Mouse (Mus musculus) kidney, embryonic 14.5 days (tissue): Measurements from ENCODE around the gene Wdr95. TPM values are rescaled to one million over a fixed set of nuclear protein-coding genes. Genes with fewer than 3 reads are reported as not detected.
A peak's percentile ranks its signal among the peaks of the same experiment; 100 is the strongest.

Experiments used
- ATAC-seq: fragments of 200-750 bp; cut with Nextera tagmentation; 2 replicates; pipeline ENCODE4 v1.8.0; 2017; ENCODE audit warnings: moderate number of reproducible peaks, mild to moderate bottlenecking, moderate TSS enrichment, moderate library complexity; ENCODE audit not compliant: low FRiP score, low TSS enrichment
- H3K27ac ChIP-seq: fragments of 300-500 bp; sonication (generic); 2 replicates; pipeline ENCODE4 v1.5.1; 2014; ENCODE audit warnings: low read depth, mild to moderate bottlenecking, low read length, moderate library complexity, mixed read lengths
- H3K27me3 ChIP-seq: fragments of 300-500 bp; sonication (generic); 2 replicates; pipeline ENCODE4 v1.6.1; 2014; ENCODE audit warnings: mild to moderate bottlenecking, low read length; ENCODE audit not compliant: control insufficient read depth, insufficient read depth
- H3K36me3 ChIP-seq: fragments of 300-500 bp; sonication (generic); 2 replicates; pipeline ENCODE4 v1.6.1; 2014; ENCODE audit warnings: low read length, mixed read lengths; ENCODE audit not compliant: control insufficient read depth, insufficient read depth
- H3K4me1 ChIP-seq: fragments of 300-500 bp; sonication (generic); 2 replicates; pipeline ENCODE4 v1.6.1; 2014; ENCODE audit warnings: low read length, mixed read lengths; ENCODE audit not compliant: control insufficient read depth, insufficient read depth
- H3K4me2 ChIP-seq: fragments of 300-500 bp; sonication (generic); replicated peaks from 2 replicates; pipeline ENCODE4 v1.6.1; 2014; ENCODE audit warnings: low read depth, mild to moderate bottlenecking, low read length
- H3K4me3 ChIP-seq: fragments of 300-500 bp; sonication (generic); 2 replicates; pipeline ENCODE4 v1.5.1; 2014; ENCODE audit warnings: mild to moderate bottlenecking, low read length
- H3K9ac ChIP-seq: fragments of 300-500 bp; sonication (generic); 2 replicates; pipeline ENCODE4 v1.6.1; 2014; ENCODE audit warnings: low read depth, mild to moderate bottlenecking, low read length, moderate library complexity
- H3K9me3 ChIP-seq: fragments of 300-500 bp; sonication (generic); 2 replicates; pipeline ENCODE4 v1.6.1; 2016; ENCODE audit warnings: low read length; ENCODE audit not compliant: control insufficient read depth
- WGBS: fragments of 180-500 bp; shearing (Covaris S2); extraction: QIAGEN DNeasy Blood & Tissue Kit; methylation state at CpG from one replicate; pipeline ENCODE4 v1.1.7; 2014; 5-methylcytosine and 5-hydroxymethylcytosine counted together
- polyA plus RNA-seq: library from polyadenylated mRNA; unstranded; fragments of >200 nt; fragmentation: Nextera tagmentation; extraction: Ambion mirVana; gene quantifications from 2 replicates; pipeline ENCODE4 v1.2.1, GENCODE M21; 2014

Wdr95 gene
- polyA plus RNA-seq, result not detected in 2 replicates

GRCm38 (mm10) chr5:149527999-149528729 lies at the start of gene Wdr95:
Gene Wdr95, plus strand, starts transcription at chr5:149528679.
- Histone ChIP-seq H3K27ac (no peak within 1 kb of the TSS), H3K4me2 (peak within 1 kb of the TSS; percentile 35; the same call in 1 of the 2 replicates), H3K9ac (no peak within 1 kb of the TSS), H3K4me1 (peaks cover 15% of the 10 kb centered on the region), H3K27me3 (no peaks in the 10 kb centered on the region), H3K4me3 (peak within 1 kb of the TSS; percentile 5; the same call in 1 of the 2 replicates), H3K9me3 (no peaks in the 10 kb centered on the region), H3K36me3 (no peaks in the 10 kb centered on the region)
- WGBS, result 19% methylated on average over 29 of the region's 29 CpGs
- peak; percentile 18; the same call in 1 of the 2 replicates for ATAC-seq

DNA sequence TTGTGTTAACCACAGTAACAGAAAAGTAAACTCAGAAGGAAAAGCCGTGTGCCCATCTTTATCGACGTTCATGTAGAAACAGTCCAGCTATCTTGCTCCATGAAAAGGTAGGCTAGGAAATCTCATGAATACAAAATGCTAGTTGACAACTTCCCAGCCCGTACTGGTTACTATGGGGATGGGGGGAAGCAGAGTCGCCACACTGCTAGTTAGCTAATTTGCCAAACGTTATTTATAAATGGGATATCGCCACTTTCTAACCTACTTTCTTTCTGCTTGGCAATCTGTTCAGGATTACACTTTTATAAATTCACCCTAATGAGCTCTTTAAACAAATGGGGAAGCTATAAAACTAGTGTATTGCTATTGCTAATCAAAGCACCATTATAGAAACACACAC lies 46.6 kb upstream of the Wdr95 start:
- Histone ChIP-seq H3K9ac (no peak overlapping the region), H3K9me3 (no peaks in the 10 kb centered on the region), H3K4me3 (no peak overlapping the region), H3K4me2 (no peak overlapping the region), H3K36me3 (no peaks in the 10 kb centered on the region), H3K27ac (no peak overlapping the region), H3K4me1 (no peaks in the 10 kb centered on the region), H3K27me3 (no peaks in the 10 kb centered on the region)
- WGBS, result 93% methylated on average over 7 of the region's 7 CpGs
- ATAC-seq, result no peak

DNA sequence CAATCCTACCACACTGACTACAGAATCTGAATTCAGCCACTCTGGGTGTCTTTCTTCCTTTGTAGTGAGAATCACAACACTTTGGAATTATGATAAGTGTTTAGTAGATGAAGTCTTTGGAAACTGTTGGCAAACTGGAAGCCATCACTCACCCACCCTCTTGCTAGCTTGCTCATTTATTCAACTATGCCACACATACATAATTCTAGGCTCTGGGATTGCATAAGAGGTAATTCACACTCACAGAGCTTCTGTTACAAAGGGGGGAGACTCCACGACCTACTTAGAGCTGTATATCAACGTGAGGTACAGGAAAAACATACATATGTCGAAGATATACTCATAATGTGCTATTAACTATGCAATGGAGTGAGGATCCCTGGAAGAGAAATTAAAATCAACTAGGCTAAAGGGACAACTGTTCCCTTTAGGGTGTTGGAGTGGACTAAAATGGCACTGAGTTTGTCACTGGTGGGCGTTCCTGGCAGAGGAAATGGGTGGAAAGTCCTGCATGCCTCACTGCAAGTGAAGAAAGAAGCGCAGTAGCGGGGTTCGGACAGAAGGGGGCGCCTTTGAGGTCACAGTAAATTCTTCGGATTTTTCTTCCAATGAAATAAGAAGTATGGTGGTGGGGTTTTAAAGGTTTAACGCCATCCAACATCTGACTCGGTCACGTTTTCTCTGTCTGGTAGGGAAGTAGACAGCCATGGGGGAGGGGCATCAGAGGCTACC lies 45.0 kb upstream of the Wdr95 start:
- Histone ChIP-seq H3K9ac (no peak overlapping the region), H3K9me3 (no peaks in the 10 kb centered on the region), H3K36me3 (no peaks in the 10 kb centered on the region), H3K4me2 (no peak overlapping the region), H3K4me1 (no peaks in the 10 kb centered on the region), H3K27me3 (no peaks in the 10 kb centered on the region), H3K4me3 (no peak overlapping the region), H3K27ac (no peak overlapping the region)
- ATAC-seq, result no peak
- 69% methylated on average over 12 of the region's 12 CpGs for WGBS

DNA sequence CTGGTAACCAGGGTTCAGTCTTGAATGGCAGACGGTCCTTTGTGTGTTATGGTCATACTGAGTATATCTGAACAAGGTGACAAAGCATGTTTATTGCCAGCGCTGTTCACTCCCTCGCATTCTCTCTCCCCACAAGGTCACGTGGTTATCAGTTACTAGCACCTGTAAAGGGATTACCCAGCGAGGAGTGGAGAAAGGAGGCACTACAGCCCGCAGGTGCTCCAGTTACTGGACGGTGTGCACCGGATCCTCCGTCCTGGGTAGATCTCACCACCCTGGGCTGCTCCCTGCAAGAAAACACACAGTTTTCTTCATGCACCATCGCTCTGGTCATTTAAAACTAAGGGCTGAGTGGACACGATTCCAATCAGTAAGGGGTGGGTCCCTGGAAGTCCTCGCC lies 44.2 kb upstream of the Wdr95 start:
- Histone ChIP-seq H3K4me1 (no peaks in the 10 kb centered on the region), H3K9ac (no peak overlapping the region), H3K27me3 (no peaks in the 10 kb centered on the region), H3K4me2 (no peak overlapping the region), H3K36me3 (no peaks in the 10 kb centered on the region), H3K27ac (no peak overlapping the region), H3K4me3 (no peak overlapping the region), H3K9me3 (no peaks in the 10 kb centered on the region)
- ATAC-seq, result 0 out of 2 replicates have a peak, but pooled peaks have one; percentile 52
- 49% methylated on average over 12 of the region's 12 CpGs for WGBS

DNA sequence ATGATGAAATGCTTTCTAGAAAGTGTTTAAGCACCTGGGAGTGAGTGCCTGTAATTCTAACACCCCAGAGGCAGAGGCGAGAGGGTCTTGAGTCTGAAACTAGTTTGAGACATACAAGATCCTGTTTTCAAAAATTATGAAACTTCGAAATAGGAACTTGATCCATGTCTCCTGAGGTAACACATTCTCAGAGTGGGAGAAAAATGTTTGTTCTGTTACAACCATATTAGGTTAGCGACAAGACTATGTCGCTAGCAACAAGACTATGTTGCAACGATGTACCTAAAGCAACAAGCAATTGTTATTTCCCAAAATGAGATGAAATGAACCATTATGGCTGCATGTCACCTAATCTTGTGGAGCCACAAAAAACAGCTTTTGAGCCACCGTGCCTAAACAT lies 43.0 kb upstream of the Wdr95 start:
- no peaks in the 10 kb centered on the region for H3K9me3 ChIP-seq
- H3K4me2 ChIP-seq, result no peak overlapping the region
- H3K36me3 ChIP-seq, result no peaks in the 10 kb centered on the region
- no peak for ATAC-seq
- WGBS, result 92% methylated on average over 6 of the region's 6 CpGs
- no peaks in the 10 kb centered on the region for H3K4me1 ChIP-seq
- H3K27me3 ChIP-seq, result no peaks in the 10 kb centered on the region
- no peak overlapping the region for H3K9ac ChIP-seq
- H3K27ac ChIP-seq, result no peak overlapping the region
- H3K4me3 ChIP-seq, result no peak overlapping the region

- H3K9me3 ChIP-seq, result no peaks in the 10 kb centered on the region
Observed at GRCm38 (mm10) chr5:149488360-149489021, 40.0 kb upstream of the Wdr95 start.

DNA sequence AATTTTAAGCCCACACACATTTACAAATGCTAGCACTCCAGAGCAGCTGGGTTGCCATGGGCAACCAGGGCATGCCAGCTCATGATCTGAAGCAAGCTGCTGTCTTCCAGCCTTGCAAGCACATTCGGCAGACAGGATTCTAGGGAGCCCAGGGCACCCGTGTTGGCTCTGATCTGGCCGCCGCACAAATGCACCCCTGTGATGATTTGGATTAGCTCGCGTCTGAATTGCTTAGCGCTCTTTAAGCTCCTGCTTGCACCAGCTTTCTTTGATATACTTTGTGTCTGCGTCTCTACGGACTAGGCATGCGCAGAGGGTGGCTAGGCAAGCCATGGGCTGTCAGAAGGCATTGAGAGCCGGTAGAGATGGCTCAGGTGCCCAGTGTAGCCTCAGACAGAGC lies 39.3 kb upstream of the Wdr95 start:
- H3K9me3 ChIP-seq, result no peaks in the 10 kb centered on the region
- ATAC-seq, result no peak
- no peaks in the 10 kb centered on the region for H3K27me3 ChIP-seq
- no peak overlapping the region for H3K4me3 ChIP-seq
- no peak overlapping the region for H3K9ac ChIP-seq
- 79% methylated on average over 11 of the region's 11 CpGs for WGBS
- no peak overlapping the region for H3K4me2 ChIP-seq
- H3K4me1 ChIP-seq, result no peaks in the 10 kb centered on the region
- no peaks in the 10 kb centered on the region for H3K36me3 ChIP-seq
- no peak overlapping the region for H3K27ac ChIP-seq

More at GRCm38 (mm10) chr5:149488360-149489021, 40.0 kb upstream of the Wdr95 start:
- Histone ChIP-seq H3K9ac (no peak overlapping the region), H3K4me3 (no peak overlapping the region), H3K36me3 (no peaks in the 10 kb centered on the region), H3K4me1 (no peaks in the 10 kb centered on the region), H3K4me2 (no peak overlapping the region), H3K27me3 (no peaks in the 10 kb centered on the region), H3K27ac (no peak overlapping the region)
- no peak for ATAC-seq
- WGBS, result 50% methylated on average over 11 of the region's 11 CpGs

- no peak for ATAC-seq
Observed at GRCm38 (mm10) chr5:149490275-149490674, 38.2 kb upstream of the Wdr95 start.

DNA sequence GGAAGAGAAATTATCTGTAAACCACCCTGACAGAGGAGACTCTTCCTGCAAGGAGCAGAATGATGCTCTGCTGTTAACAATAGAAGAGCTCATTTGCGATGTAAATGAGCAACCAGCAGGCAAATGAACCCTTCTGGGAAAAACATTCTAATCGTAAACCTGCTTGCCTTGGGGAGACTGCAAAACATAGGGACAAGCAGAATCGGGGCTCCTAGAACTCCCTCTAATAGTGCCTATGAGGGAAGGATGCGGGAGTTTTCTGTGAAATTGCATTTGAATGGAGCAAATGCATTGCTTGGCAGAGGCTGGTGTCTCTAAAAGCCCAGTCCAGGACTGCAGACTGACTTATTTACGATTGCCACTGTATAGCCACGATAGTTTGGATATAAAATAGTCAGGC lies 32.8 kb upstream of the Wdr95 start:
- ATAC-seq, result no peak
- H3K4me1 ChIP-seq, result no peaks in the 10 kb centered on the region
- H3K4me2 ChIP-seq, result no peak overlapping the region
- H3K9ac ChIP-seq, result no peak overlapping the region
- no peaks in the 10 kb centered on the region for H3K9me3 ChIP-seq
- no peaks in the 10 kb centered on the region for H3K36me3 ChIP-seq
- no peak overlapping the region for H3K27ac ChIP-seq
- WGBS, result 23% methylated on average over 6 of the region's 6 CpGs
- H3K4me3 ChIP-seq, result no peak overlapping the region
- no peaks in the 10 kb centered on the region for H3K27me3 ChIP-seq

More at GRCm38 (mm10) chr5:149490275-149490674, 38.2 kb upstream of the Wdr95 start:
- Histone ChIP-seq H3K4me1 (no peaks in the 10 kb centered on the region), H3K27ac (no peak overlapping the region), H3K27me3 (no peaks in the 10 kb centered on the region), H3K36me3 (no peaks in the 10 kb centered on the region), H3K9ac (no peak overlapping the region), H3K4me2 (no peak overlapping the region), H3K9me3 (no peaks in the 10 kb centered on the region), H3K4me3 (no peak overlapping the region)
- WGBS, result 71% methylated on average over 15 of the region's 15 CpGs
